Mouse (Mus musculus) forebrain, postnatal 0 days (tissue): ENCODE measurements around the gene Bmp2k. TPM values are rescaled to one million over a fixed set of nuclear protein-coding genes. Genes with fewer than 3 reads are reported as not detected.
"Not testable (repeated sequence)": the region's sequence is repeated elsewhere in the genome, so short reads cannot be mapped to it uniquely, and the experiment has no call there.

Experiments
- ATAC-seq: fragments of 200-750 bp; cut with Nextera tagmentation; 2 replicates; pipeline ENCODE4 v1.8.0; 2017; ENCODE audit warnings: mild to moderate bottlenecking, moderate library complexity
- DNase-seq: peaks from one replicate; pipeline ENCODE4 v3.0.0-alpha.2; 2015
- H3K27ac ChIP-seq: fragments of 300-500 bp; sonication (generic); 2 replicates; pipeline ENCODE4 v1.5.1; 2014; ENCODE audit warnings: low read depth, mild to moderate bottlenecking, antibody characterized with exemption, low read length, moderate library complexity, mixed read lengths
- H3K27me3 ChIP-seq: fragments of 300-500 bp; sonication (generic); 2 replicates; pipeline ENCODE4 v1.6.1; 2014; ENCODE audit warnings: mild to moderate bottlenecking, low read length, mixed read lengths; ENCODE audit not compliant: insufficient read depth
- H3K36me3 ChIP-seq: fragments of 300-500 bp; sonication (generic); 2 replicates; pipeline ENCODE4 v1.6.1; 2014; ENCODE audit warnings: mild to moderate bottlenecking, moderate library complexity; ENCODE audit not compliant: insufficient read depth
- H3K4me1 ChIP-seq: fragments of 300-500 bp; sonication (generic); 2 replicates; pipeline ENCODE4 v1.6.1; 2014; ENCODE audit warnings: antibody characterized with exemption; ENCODE audit not compliant: insufficient read depth
- H3K4me2 ChIP-seq: fragments of 300-500 bp; sonication (generic); 2 replicates; pipeline ENCODE4 v1.6.1; 2014; ENCODE audit warnings: low read depth, mild to moderate bottlenecking, moderate library complexity
- H3K4me3 ChIP-seq: fragments of 300-500 bp; sonication (generic); 2 replicates; pipeline ENCODE4 v1.5.1; 2014; ENCODE audit warnings: low read depth, low read length, mixed read lengths
- H3K9ac ChIP-seq: fragments of 300-500 bp; sonication (generic); 2 replicates; pipeline ENCODE4 v1.6.1; 2014; ENCODE audit warnings: mild to moderate bottlenecking
- H3K9me3 ChIP-seq: fragments of 300-500 bp; sonication (generic); 2 replicates; pipeline ENCODE4 v1.6.1; 2016; ENCODE audit warnings: low read length
- CTCF ChIP-seq: sonication (generic); IDR thresholded peaks from 2 replicates; pipeline ENCODE4 v1.5.1; 2016; ENCODE audit warnings: antibody characterized with exemption, control low read depth, low read depth
- WGBS: fragments of 180-500 bp; shearing (Covaris S2); extraction: QIAGEN DNeasy Blood & Tissue Kit; methylation state at CpG from one replicate; pipeline ENCODE4 v1.1.7; 2014; 5-methylcytosine and 5-hydroxymethylcytosine counted together
- polyA plus RNA-seq: library from polyadenylated mRNA; unstranded; fragments of >200 nt; fragmentation: Nextera tagmentation; extraction: Ambion mirVana; gene quantifications from 2 replicates; pipeline ENCODE4 v1.2.1, GENCODE M21; 2015
- total RNA-seq: library from RNA; depleted of rRNA; stranded (reverse); fragments of >200 nt; gene quantifications from 2 replicates; pipeline ENCODE4 v1.2.3, GENCODE M21; 2014

The Bmp2k gene
- total and polyA plus RNA-seq, 2 experiments from 2014 or later = 7.1 to 17.9 TPM

DNA sequence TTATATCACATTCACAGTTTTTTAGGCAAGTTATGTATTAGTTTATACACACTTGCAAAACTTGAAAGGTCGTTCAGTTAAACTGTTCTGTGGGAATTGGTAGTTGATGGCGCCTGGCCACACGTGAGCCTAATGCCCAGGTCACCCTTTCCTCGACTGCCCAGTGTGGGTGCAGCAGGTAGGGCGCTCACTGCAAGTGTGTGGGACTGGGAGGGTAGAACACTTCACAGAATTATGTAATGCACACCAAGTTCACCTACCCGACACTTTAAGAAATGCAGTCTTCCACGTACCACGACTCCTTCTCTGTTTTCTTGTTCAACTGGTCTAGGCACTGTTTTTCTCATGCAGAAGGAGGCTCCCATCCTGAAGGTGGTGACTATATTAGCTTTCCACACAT is 30.5 kb downstream of the Bmp2k start:
- no peak overlapping the region for H3K4me3 ChIP-seq
- WGBS = 89% methylated on average over 8 of the region's 8 CpGs
- no peak overlapping the region for H3K9ac ChIP-seq
- no peak for TF ChIP-seq CTCF
- no peaks in the 10 kb centered on the region for H3K36me3 ChIP-seq
- H3K4me2 ChIP-seq = no peak overlapping the region
- H3K4me1 ChIP-seq = no peaks in the 10 kb centered on the region
- H3K27me3 ChIP-seq = no peaks in the 10 kb centered on the region
- ATAC-seq (no peak), DNase-seq (no peak)
- H3K27ac ChIP-seq = no peak overlapping the region
- no peaks in the 10 kb centered on the region for H3K9me3 ChIP-seq

DNA sequence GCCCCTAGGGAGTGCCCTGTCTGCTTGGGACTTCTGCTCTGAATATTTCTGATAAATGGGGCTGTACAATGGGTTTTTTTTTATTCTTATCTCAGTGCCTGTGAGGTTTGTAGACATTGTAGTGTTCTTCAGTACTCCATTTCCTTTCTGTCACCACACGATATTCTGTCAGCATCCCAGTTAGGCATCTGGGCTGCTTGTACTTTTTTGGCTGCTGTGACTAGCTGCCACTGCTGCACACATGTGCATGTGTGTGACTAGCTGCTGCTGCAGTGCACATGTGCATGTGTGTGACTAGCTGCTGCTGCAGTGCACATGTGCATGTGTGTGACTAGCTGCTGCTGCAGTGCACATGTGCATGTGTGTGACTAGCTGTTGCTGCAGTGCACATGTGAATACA is 31.4 kb downstream of the Bmp2k start:
- not testable (repeated sequence) for H3K9me3 ChIP-seq, H3K9ac ChIP-seq, ATAC-seq, H3K27ac ChIP-seq, H3K36me3 ChIP-seq, H3K27me3 ChIP-seq, H3K4me3 ChIP-seq, H3K4me2 ChIP-seq, DNase-seq, H3K4me1 ChIP-seq
- WGBS = 71% methylated on average over 1 of the region's 1 CpGs

DNA sequence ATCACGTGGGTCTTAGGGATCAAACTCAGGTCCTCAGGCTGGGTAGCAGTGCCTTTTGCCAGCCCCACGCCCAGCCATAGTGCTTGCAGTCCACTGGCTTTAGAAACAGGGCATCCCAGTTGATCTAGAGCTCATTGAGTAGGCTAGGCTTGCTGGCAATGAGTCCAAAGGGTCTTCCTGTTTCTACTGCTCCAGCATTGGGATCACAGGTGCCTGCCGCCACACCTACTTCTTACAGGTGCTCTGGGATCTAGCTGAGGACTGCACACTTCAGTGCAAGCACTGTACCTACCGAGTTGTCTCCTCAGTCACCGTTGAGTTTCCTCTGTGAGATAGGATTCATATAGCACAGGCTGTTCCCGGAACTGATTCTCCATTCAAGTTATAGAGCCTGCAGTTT is 34.3 kb downstream of the Bmp2k start:
- Histone ChIP-seq H3K4me2 (no peak overlapping the region), H3K9ac (no peak overlapping the region), H3K4me1 (no peaks in the 10 kb centered on the region), H3K4me3 (no peak overlapping the region), H3K27me3 (no peaks in the 10 kb centered on the region), H3K36me3 (no peaks in the 10 kb centered on the region; the same call in 1 of the 2 replicates), H3K9me3 (no peaks in the 10 kb centered on the region), H3K27ac (no peak overlapping the region)
- DNase-seq = no peak
- no peak for ATAC-seq
- TF ChIP-seq CTCF = no peak
- 90% methylated on average over 6 of the region's 6 CpGs for WGBS

DNA sequence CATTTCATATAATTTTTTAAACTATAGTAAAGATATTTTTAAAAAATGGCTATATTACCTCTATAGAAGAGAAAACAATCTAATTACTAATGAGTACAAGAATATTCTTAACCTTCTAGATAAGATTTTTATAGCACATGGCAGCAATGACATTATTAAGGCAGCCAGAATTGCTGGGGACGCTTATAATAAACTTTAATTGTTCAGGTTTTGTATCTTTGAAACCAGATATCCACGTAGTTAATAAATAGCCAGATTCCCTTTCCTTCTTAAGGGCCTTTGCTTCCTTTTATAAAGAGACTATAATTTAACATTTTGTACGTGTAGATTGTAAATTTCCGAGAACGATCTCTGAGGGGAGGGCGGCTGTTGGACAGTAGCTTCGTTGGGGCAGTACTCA is 47.8 kb downstream of the Bmp2k start:
- no peak for TF ChIP-seq CTCF
- no peak overlapping the region for H3K9ac ChIP-seq
- DNase-seq (no peak), ATAC-seq (no peak)
- H3K4me3 ChIP-seq = no peak overlapping the region
- H3K4me2 ChIP-seq = no peak overlapping the region
- WGBS = 94% methylated on average over 7 of the region's 7 CpGs
- no peak overlapping the region for H3K27ac ChIP-seq
- H3K36me3 ChIP-seq = 0 out of 2 replicates have a peak, but pooled peaks cover 5% of the 10 kb centered on the region
- no peaks in the 10 kb centered on the region for H3K27me3 ChIP-seq
- H3K4me1 ChIP-seq = no peaks in the 10 kb centered on the region
- H3K9me3 ChIP-seq = no peaks in the 10 kb centered on the region

DNA sequence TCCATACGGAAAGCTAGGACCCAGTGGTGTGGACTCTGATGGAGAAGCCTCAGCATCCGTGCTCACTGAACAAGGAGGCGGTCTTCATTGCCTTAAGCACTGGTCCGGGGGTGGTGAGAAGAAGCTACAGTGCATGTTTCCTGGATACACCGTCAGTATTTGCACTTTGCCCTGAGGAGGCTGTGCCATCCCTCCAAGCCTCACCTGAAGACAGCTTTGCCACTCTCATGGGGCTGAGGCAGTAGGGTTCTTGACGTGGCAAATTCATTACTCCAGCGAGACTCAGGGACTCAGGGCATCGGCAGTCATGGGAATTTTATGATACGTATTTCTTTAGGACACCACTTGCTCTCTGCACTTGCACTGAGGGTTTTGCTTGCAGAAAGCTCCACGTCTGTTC is 49.2 kb downstream of the Bmp2k start:
- no peak for DNase-seq
- Histone ChIP-seq H3K27ac (no peak overlapping the region), H3K4me3 (no peak overlapping the region), H3K4me1 (no peaks in the 10 kb centered on the region), H3K9me3 (no peaks in the 10 kb centered on the region), H3K4me2 (no peak overlapping the region), H3K36me3 (0 out of 2 replicates have a peak, but pooled peaks cover 5% of the 10 kb centered on the region), H3K27me3 (no peaks in the 10 kb centered on the region), H3K9ac (no peak overlapping the region)
- WGBS = 92% methylated on average over 10 of the region's 10 CpGs
- TF ChIP-seq CTCF = no peak
- no peak for ATAC-seq

DNA sequence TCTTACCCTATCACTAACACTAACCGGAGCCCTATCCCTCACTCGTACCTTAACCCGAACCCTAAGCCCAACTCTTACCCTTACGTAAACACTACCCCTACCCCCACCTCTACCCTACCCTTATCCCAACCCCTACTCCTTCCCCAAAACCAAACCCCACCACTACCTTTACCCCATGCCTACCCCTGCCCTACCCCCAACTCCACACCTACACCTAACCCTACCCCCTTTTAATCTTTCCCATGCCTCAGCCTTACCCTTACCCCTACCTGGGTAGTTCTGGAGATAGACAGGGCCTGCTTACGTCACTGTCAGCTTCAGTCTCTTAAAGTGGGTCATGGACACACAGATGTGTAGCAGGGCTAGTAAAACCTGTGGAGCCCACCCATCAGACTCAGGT is 51.4 kb downstream of the Bmp2k start:
- 93% methylated on average over 5 of the region's 5 CpGs for WGBS
- Histone ChIP-seq H3K27ac (no peak overlapping the region), H3K9me3 (no peaks in the 10 kb centered on the region), H3K4me3 (no peak overlapping the region), H3K36me3 (0 out of 2 replicates have a peak, but pooled peaks cover 5% of the 10 kb centered on the region), H3K4me2 (no peak overlapping the region), H3K4me1 (no peaks in the 10 kb centered on the region), H3K9ac (no peak overlapping the region), H3K27me3 (no peaks in the 10 kb centered on the region)
- no peak for TF ChIP-seq CTCF
- DNase-seq = no peak
- ATAC-seq = no peak

DNA sequence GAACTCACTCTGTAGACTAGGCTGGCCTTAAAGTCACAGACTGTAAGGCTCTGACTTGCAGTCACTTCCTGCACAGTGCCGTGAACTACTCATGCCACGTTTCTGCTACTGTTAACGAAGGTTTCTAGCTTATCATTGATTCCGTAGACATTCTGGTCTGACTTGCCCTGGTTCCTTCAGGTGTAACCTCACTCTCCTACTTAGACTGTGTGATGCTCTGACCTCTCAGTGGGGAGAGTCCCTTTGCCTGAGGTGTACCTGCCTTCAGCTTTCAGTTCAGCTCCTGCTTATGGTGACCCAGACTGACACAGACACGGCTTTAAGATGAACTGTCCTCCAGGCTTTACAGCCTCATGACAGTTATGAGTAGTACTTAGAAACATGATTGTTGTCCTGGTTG is 56.7 kb downstream of the Bmp2k start:
- Histone ChIP-seq H3K9me3 (no peaks in the 10 kb centered on the region), H3K9ac (no peak overlapping the region)
- WGBS = 85% methylated on average over 5 of the region's 5 CpGs

DNA sequence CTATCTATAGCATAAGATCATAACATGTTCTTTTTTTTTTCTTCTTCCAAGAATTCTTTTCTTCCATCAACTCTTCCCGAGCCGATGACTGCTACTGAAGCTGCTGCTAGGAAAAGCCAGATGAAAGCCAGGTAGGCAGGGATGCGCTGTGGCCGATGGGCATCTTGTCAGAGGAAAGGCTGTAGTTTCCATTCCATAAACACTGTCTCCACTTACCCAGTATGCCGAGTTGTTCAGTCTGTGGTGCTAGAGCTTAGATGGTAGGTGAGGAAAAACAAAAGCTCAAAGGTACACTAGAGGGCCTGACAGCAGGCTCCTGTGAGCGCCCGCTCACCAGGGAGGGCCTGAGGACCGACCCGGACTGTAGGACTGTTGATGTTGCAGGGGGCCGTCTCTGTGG is 57.3 kb downstream of the Bmp2k start:
- no peaks in the 10 kb centered on the region for H3K27me3 ChIP-seq
- ATAC-seq = no peak
- peaks cover 5% of the 10 kb centered on the region for H3K36me3 ChIP-seq
- no peaks in the 10 kb centered on the region for H3K4me1 ChIP-seq
- H3K4me3 ChIP-seq = no peak overlapping the region
- WGBS = 84% methylated on average over 10 of the region's 10 CpGs
- TF ChIP-seq CTCF = no peak
- H3K9me3 ChIP-seq = no peaks in the 10 kb centered on the region
- no peak overlapping the region for H3K4me2 ChIP-seq
- no peak overlapping the region for H3K27ac ChIP-seq
- DNase-seq = no peak
- no peak overlapping the region for H3K9ac ChIP-seq

More for the DNA sequence above, 56.7 kb downstream of the Bmp2k start:
- DNase-seq = no peak
- H3K4me3 ChIP-seq = no peak overlapping the region
- H3K4me2 ChIP-seq = no peak overlapping the region
- no peaks in the 10 kb centered on the region for H3K27me3 ChIP-seq
- H3K4me1 ChIP-seq = no peaks in the 10 kb centered on the region
- TF ChIP-seq CTCF = no peak
- no peak overlapping the region for H3K27ac ChIP-seq
- no peak for ATAC-seq
- peaks cover 5% of the 10 kb centered on the region for H3K36me3 ChIP-seq
